Mouse (Mus musculus) neutrophil, adult 59 days (primary cell): ENCODE data around the gene Olfr373. TPM values are rescaled to one million over a fixed set of nuclear protein-coding genes. Genes with fewer than 3 reads are reported as not detected.

Experiments
- total RNA-seq, 2 experiments: library from RNA; stranded (reverse); gene quantifications; 1 replicate in 1 of 2; 2 replicates in 1 of 2; pipeline ENCODE4 v1.2.4; 2023

The Olfr373 gene
- total RNA-seq = under 1 TPM; 0.67 to 0.77 TPM

DNA sequence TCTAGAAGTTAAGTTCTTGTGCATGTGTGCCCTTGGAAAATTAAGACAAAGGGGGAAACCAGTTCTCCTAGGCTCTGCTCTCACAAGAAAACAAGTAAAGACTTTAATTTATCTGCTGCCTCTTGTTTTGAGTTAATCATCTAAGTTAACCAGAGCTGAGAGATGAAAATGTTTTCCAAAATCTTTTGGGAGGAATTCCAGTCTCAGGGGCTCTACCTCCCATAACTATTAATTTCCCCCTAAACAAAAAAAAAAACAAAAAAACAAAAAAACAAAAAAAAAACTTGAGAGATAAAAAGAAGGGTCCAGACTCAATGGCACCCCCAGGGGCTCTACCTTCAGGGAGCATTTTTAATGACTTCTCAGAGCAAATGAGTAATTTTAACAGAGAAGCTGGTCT is at the start of gene Olfr373:
Gene Olfr373, plus strand, starts transcription at position 301 of the 400 bp plus-strand sequence.

DNA sequence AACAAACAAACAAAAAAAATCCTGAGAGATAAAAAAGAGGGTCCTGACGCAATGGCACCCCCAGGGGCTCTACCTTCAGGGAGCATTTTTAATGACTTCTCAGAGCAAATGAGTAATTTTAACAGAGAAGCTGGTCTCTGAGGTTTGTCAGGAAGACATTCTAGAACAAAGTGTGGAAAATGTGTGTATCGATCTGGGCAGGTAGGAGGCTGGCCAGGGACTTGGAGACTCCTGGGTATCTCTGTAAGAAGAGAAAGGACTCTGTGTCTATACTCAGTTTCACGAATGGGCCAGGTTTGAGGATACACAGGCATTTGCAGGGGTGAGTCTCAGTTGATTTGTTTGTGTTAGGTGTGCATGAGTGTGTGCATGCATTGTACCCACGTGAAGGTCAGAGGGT is 42.1 kb upstream of the Olfr373 start, which contains the start of gene Olfr372:
Gene Olfr372, plus strand, starts transcription at position 301 of the 400 bp plus-strand sequence.

DNA sequence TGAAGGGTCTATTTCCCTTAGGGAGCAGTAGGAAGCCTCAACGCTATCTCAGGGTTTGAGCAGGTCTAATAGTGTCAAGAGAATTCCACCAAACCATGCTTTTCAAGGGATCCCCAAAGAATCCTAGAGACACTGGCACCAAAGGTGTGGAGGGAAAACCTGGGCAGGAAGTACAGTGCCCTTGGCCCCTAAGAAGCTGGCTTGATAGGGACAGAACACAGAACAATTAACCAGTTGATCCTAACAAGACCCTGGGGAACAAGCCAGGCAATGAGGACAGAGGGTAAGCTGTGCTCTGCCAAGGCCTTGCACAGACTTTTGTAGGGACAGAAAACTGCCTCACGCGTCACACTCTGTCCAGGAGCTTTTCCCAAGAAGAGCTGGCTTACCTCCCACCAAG is 23.8 kb downstream of the Olfr373 start, which contains the start of gene Olfr374:
Gene Olfr374, plus strand, starts transcription at position 301 of the 400 bp plus-strand sequence.

DNA sequence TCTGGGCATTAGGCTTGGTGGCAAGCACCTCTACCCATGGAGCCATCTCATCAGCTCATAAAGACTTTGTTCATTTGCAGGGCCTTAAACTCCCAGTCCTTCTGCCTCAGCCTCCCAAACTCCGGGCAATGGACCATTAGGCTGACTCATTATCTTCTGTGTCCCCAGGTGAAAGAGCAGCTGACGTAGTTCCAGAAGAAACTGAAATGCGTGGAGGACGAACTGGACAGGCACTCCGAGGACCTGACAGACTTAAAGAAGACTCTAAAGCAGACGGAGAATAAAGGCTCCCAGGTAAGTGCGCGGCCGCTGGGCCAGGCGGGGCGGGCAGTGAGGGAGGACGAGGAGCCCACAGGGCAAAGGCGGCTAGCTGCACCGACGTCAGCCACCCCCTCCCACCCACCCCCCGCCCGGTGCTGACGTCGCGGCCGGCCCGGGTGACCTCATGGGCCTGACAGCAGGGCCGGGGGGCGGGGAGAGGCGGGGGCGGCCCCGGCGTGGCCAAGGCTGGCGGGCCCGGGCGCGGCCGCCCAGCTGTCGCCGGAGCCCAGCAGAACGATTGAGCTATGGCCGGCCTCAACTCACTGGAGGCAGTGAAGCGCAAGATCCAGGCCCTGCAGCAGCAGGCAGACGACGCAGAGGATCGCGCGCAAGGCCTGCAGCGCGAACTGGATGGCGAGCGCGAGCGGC is 51.9 kb downstream of the Olfr373 start, which contains the start of gene Tpm4:
Gene Tpm4, plus strand, starts transcription at position 220 of the 690 bp plus-strand sequence.

Other genes starting within 250 kb of the Olfr373 start
- 1 to 10 TPM; 2.7 to 5.1 TPM for gene Zfp709, start 201.2 kb upstream of the Olfr373 start, total RNA-seq
- 1 to 10 TPM; 1.1 to 4.2 TPM for gene Zfp882, start 174.6 kb upstream of the Olfr373 start, total RNA-seq
- 1 to 10 TPM; 7.0 TPM for gene Zfp617, start 174.5 kb upstream of the Olfr373 start, total RNA-seq
- gene Zfp961, start 132.1 kb upstream of the Olfr373 start, total RNA-seq = 1 to 10 TPM; 7.5 to 9.4 TPM
- 100 to 1,000 TPM; 261 to 276 TPM for gene Cyp4f18, start 73.6 kb upstream of the Olfr373 start, total RNA-seq
- 1 to 10 TPM in 1 of 2 experiments, under 1 TPM in 1; 0.51 to 1.2 TPM for gene Olfr372, start 42.0 kb upstream of the Olfr373 start, total RNA-seq
- gene Olfr374, start 23.9 kb downstream of the Olfr373 start, total RNA-seq = under 1 TPM; 0.18 to 0.73 TPM
- gene Tpm4, start 51.8 kb downstream of the Olfr373 start, total RNA-seq = 100 to 1,000 TPM; 197 to 224 TPM
- gene Rab8a, start 78.0 kb downstream of the Olfr373 start, total RNA-seq = 100 to 1,000 TPM; 114 to 132 TPM
- gene Hsh2d, start 106.5 kb downstream of the Olfr373 start, total RNA-seq = 10 to 100 TPM; 14.7 to 16.8 TPM
- under 1 TPM in 1 of 2 experiments, not detected in 1; 0.29 TPM for gene Cib3, start 129.7 kb downstream of the Olfr373 start, total RNA-seq
- not detected for gene Gm11034, start 130.5 kb downstream of the Olfr373 start, total RNA-seq
- 100 to 1,000 TPM; 100 to 104 TPM for gene Fam32a, start 136.6 kb downstream of the Olfr373 start, total RNA-seq
- 100 to 1,000 TPM; 146 to 149 TPM for gene Ap1m1, start 156.8 kb downstream of the Olfr373 start, total RNA-seq
- 10 to 100 TPM; 76.5 to 81.0 TPM for gene Gm10282, start 222.1 kb downstream of the Olfr373 start, total RNA-seq
- 1,000 to 10,000 TPM; 1,455 to 2,115 TPM for gene Klf2, start 235.9 kb downstream of the Olfr373 start, total RNA-seq